Mouse (Mus musculus): ENCODE measurements around the gene Krtap4-2.

DNA sequence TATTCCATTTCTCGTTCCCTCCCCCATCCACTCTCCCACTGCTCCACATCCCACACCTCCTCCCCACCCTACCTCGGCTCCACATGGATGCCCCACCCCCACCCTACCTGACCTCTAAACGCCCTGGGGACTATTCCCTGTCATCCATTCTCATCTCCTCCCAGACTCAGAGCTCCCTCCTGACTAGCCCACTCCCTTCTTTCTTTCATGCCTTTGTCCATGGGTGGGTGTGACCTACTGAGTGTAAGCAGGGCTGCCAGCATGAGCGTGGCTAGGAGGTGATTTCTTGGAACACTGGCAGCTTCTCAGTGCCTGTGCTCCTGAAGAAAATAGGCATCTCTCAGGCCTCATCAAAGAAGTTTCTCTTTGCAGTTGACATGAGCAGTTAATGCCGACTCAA is 22.2 kb upstream of the Krtap4-2 start:
- TF ChIP-seq CTCF (IDR thresholded peaks at IDR 0.05; ENCODE audit: low read depth, low read length): no peak
- TF ChIP-seq POLR2A (IDR thresholded peaks at IDR 0.05; ENCODE audit: extremely low read depth, insufficient read depth, low read length): no peak

Measured in liver, adult 2 months (tissue).